Mouse (Mus musculus): ENCODE data around the gene Olfr135.

Gene Olfr135

DNA sequence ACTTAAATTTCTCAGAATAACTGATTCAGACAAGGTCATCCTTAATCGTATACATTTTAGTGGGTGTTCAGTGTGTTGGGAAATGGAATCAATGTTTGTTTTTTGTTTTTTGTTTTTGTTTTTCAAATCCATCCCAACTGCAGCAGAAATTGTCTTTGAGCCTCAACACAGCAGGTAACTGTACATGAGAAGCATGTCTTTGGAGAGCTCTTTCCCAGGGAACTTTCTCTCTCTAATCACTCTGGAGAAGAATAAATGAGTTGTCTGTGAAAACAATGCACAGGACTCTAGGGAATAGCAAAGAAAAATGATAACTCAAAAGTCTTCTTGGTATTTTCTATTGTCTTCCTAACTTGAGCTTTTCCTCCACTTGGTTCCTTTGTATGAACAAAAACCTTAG, at the start of gene Olfr135:
Olfr135 (plus strand) TSS at position 301 of the 400 bp plus-strand sequence.
- DNase-seq, result no peak

DNA sequence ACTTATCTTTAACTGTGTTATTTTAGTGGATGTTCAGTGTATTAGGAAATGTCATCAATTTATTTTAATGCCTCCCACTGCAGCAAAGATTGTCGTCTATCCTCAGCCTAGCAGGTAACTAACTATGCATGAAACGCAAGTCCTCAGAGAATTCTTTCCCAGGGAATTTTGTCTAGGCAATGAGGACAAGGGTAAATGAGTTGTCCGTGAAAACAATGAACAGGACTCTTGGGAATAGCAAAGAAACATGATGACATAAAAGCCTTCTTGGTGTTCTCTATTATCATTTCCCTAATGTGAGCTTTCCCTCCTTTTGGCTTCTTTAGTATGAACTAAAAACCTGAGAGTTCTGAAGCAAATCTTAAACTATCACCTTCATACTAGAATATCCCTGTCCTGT, 33.0 kb upstream of the Olfr135 start, which contains the start of gene Olfr134:
Olfr134 (plus strand) TSS at position 301 of the 400 bp plus-strand sequence.
- DNase-seq, result no peak

Data from lung, postnatal 36 days (tissue).